Mouse (Mus musculus) cortical plate, adult 2 months (tissue): ENCODE results near the gene Hist1h4h.
"Not testable (repeated sequence)": the region's sequence is repeated elsewhere in the genome, so short reads cannot be mapped to it uniquely, and the experiment has no call there.

Experiments
- CTCF ChIP-seq: fragments of 200-500 bp; IDR thresholded peaks from 2 replicates; pipeline ENCODE4 v1.5.1; 2011; ENCODE audit warnings: mild to moderate bottlenecking, control low read depth, low read length; ENCODE audit not compliant: insufficient read depth; ENCODE audit errors: extremely low read depth
- POLR2A ChIP-seq: fragments of 200-500 bp; IDR thresholded peaks from 2 replicates; pipeline ENCODE4 v1.6.1; 2011; ENCODE audit warnings: mild to moderate bottlenecking, low read length, control low read depth; ENCODE audit not compliant: insufficient read depth; ENCODE audit errors: extremely low read depth

- not testable (repeated sequence) for TF ChIP-seq CTCF, POLR2A
These were observed 13.9 kb downstream of the Hist1h4h start for GRCm38 (mm10) chr13:23544787-23545120.
